Mouse (Mus musculus): ENCODE data around the gene Dut.
A peak's percentile ranks its signal among the peaks of the same experiment; 100 is the strongest.

Dut gene

DNA sequence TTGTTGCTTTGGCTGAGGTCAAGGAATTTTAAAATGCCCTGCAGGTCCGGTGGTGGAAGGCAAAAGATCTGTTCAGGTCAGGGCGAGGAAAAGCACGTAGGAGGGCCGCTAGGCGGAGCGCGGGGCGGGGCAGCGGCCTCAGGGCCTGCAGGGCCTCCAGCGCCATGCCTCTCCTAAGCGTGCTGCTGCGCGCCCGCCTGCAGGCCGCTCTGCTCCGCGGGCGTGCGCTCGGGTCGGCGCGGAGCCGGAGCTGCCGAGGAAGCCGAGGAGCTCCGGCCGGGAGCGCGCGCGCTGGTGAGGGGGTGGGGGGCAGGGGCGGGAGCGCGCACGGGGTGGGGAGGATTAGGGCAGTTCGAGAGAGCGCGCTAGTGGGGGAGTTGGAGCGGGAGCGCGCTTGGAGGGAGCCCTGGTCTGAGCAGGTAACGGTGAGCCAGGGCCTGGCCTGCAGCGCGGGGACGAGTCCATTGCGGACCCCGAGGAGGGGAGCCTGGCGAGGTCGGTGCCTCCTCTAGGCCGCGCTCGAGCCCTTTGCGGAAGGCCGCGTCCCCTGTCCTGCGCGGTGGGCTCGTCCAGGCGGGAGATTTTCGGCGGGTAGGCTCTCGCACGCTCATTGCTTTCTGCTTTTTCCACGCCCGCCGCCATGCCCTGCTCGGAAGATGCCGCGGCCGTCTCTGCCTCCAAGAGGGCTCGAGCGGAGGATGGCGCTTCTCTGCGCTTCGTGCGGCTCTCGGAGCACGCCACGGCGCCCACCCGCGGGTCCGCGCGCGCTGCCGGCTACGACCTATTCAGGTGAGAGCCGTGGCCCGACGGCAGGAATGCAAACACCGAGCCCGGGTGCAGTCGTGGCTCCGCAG, at the start of gene Dut:
TSS of gene Dut (plus strand) at position 83 of the 854 bp plus-strand sequence.
- DNase-seq (ENCODE audit: low spot score in 2 of 2): peak; percentile 87

DNA sequence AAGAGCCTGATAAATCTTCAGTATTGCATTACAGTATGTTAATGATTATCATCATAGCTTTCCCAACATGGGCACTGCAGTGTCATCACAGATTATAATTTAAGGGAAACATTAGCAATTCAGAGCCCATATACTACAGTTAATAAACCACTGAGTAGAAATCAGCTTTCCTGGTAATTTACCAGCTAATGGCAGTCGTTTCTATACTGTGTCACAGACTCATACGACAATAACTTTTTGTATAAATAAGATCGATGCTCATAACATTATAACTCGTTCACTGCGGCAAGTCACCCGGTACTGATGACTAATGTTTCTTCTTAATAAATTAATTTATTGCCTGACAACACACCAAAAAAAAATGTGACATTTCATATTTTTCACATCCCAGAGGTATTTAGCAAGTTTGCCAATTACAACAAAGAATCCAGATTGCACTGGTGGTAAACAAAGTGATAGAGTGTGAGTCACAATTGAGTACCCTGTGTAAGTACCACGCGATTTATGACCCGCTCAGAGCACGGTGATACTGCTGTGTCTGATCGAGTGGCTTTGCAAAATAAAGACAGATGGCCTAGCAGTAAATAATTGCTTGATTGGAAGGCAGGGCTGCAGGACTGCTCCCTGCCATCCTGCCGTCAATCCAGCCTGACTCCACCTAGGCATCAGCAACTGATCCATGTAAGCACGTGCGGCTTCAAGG, 37.9 kb upstream of the Dut start:
- DNase-seq (ENCODE audit: low spot score in 2 of 2): no peak

DNA sequence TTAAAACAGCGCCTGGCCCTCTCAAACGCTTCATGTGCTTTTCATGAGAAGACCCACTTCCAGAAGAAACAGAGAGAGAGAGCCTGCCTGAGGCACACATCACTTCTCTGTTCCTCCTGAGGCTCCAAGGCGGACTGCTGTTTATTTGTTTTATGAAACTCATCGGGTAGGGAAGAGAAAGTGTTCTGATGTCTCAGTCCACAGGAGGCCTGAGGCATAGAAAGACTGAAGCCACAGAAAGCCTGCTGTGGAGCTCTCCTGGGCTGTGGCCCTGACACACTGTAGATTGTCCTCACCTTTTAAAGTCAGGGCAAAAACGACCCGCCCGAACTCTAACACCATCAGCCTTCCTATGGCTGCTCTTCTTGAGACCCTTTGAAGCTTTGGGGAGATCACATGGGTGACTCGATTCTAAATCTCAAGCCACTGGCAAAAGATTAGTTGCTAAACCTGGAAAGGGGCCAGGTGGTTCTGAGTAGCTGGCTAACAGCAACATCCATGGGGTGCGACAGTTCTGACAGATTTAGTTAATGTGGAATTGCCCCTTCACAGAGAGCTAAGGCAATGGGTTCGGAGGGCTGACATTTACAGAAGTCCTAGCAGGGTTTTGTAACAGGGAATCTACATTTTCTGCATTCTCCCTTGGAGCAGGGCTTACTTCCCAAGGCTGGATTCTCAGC, 35.0 kb upstream of the Dut start:
- no peak for DNase-seq (ENCODE audit: low spot score in 2 of 2)

DNA sequence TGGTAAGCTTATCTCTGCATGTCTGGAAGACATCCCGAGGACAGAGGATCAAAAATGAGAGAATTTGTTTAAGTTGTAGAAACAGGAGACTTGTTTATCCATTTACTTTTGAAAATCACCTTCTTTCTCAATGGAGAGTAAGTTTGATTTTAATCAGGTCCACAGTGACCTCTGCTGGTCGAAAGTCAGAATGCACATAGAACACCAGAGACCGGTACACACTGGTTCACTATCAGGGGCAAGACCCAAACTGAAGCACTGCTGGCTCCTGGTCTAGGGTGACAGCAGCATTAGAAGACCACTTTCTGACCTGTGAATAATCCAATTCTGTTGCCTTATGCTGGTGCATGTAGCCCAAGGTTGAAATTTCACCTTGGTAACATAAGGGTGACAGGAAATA, 32.4 kb upstream of the Dut start:
- DNase-seq (ENCODE audit: low spot score in 2 of 2): peak; percentile 83 to 86

DNA sequence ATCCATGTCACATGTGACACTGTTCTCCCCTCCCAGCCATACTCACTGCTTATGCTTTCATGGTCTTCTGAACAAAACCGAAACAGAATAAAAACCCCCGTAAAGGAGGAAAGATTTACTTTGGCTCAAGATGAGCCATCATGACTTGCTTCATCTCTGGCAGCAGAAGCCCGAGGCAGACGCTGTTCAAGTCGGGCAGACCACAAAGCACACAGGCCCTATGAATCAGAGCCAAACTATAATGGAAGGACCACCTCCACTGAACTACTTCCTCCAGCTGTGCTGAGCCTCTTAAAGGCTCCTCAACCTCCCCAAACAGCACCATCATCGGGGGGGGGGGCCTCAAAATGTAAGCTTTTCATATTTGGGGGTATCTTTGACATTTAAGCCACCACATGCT, 29.7 kb upstream of the Dut start:
- DNase-seq (ENCODE audit: low spot score in 2 of 2): no peak

DNA sequence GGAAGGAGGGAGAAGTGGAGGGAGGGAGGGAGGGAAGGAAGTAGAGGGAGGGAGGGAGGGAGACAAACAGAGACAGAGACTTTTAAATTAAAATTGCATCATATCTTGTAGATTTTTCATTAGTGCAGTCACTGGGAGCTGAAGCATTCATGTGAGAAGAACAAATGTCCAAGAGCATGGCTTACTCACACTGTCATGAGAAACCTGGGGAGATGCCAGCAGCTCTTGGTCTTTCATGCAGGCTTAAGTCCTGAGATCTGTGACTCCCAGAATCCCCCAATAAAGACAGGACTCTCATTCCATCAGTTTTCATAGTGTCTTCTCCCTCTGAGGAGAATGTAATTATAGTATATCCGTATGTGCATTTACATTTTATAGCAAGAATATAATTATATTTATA, 28.4 kb upstream of the Dut start:
- DNase-seq (ENCODE audit: low spot score in 2 of 2): no peak

DNA sequence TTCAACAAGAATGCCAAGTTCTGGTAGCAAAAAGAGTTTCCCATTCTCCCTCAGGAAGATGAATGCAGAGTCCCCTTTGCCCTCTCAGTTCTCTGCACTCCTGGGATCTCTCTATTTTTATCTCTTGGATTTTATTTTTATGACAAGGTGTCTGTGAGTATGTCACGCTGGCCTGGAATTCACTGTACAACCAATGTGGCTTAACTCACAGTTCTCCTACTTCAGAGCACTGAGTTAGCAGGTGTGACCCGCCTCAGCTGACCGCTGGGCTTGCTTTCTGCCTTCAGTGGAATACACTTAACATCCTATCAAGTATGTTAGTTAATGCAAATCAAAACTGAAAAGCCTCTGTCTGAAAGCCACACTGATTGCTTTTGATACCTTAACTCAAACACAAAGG, 27.7 kb upstream of the Dut start:
- no peak for DNase-seq (ENCODE audit: low spot score in 2 of 2)

DNA sequence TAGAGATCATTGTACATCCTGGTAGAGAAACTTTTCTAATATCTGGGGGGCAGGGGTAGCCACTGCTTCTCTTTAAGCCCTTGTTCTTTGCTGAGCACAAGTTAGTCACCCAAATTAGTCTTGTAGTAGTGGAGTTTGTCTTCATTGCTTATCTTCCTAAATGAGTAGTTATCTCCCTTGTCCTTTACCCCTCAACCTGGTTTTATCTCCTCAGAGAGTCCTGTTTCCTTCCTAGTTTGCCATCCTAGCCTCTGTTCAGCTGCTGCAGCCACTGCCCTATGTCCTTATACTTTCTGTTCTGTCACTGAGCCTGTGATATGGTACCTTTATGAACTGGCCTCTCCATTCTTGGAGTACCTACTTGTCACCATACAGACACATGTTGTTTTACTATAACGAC, 25.3 kb upstream of the Dut start:
- no peak for DNase-seq (ENCODE audit: low spot score in 2 of 2)

DNA sequence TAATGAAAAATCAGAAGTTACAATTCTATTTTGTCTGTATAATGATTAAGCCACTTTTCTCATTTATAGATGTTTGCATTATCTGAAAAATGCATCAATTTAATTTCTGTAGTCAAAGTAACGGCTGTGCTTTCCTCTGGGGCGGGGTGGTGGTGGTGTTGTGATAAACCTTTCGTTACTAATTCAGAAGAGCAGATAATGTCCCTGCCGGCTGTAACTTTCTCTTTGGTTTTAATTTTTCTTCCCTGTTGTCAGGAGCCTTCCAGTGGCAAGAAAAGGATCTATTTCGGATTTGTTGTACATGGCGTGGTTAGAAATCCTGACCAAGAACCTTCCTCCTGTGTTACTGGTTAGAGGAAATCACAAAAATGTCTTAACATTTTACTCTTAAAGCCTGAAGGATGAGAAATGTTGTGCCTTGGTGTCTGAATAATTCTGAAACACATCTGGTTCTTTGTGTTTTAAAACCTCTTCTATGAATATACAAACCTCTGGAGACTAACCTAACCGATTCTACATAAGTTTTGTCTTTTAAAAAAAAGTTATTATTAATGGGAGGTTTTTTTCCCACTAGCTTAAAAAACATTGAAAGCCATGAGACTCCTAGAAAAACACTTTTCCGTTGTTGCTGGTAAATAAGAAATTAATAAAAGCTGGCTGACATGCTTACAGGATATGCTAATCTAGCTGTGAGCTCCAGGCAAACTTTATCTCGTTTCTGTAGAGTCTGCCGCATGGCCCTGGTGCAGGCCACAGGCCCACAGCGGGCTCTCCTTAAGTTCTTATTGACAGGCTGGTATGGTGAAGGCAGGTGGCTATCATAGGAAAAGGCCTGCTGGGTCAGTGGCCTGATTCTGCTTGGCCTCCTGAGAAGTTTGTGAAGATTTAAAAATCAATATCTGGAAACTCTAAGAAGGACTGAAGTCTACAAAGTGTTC, 18.2 kb upstream of the Dut start:
- DNase-seq (ENCODE audit: low spot score in 2 of 2): no peak

DNA sequence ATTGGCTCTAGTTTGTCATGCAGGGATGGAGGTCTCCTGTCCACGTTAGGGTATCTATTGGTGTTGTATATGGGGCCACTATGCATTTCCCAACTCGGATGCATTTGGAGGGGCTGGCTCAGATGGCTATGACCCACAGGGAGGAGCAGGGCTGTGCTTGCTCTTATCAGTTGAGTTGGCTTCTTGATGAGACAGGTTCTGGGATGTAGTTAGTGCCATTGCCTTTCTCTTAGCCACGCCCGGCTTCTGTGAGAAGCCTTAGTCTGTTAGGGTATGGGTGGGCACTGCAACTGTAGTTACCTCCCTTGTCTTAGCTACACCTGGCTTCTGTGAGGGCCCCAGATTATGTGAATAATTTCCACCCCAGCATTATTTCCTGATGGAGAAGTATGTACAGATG, 14.8 kb upstream of the Dut start:
- no peak for DNase-seq (ENCODE audit: low spot score in 2 of 2)

DNA sequence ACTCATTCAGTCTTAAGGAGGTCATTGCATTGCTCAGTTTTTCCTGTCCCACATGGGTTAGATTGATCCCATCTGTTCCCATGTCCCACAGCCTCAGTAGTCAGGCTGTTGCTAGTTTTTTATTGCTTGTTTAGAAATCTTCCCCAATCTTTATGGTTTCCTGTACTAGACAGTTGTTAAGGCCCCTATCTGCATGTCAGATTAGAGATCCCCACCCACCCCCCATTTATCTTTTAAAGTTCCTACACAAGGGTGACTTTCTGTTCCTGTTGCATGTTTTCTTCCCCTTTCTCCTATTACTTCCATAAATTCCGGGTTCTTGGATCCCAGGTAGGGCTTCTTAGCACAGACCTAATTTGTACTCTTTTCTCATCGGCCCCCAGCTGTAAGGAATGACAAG, 13.5 kb upstream of the Dut start:
- no peak for DNase-seq (ENCODE audit: low spot score in 2 of 2)

DNA sequence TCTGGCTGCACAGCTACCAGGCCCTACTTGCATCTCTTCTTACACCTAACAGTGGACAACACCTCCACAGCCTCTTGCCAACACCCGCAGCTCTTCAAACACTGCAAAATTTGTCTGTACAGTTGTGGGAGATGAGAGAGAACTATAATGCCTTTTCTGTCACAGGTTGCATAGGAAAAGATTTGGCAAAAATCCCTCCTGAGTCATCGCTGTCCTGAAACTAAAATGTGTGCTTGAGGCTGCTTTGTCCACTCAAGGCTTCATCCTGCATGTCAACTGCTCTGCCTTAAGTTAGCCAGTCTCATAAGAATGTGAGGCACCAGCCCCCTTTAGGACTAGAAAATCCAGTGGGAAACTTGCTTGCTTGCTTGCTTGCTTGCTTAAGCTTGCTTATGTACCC, 12.9 kb upstream of the Dut start:
- DNase-seq (ENCODE audit: low spot score in 2 of 2): no peak

DNA sequence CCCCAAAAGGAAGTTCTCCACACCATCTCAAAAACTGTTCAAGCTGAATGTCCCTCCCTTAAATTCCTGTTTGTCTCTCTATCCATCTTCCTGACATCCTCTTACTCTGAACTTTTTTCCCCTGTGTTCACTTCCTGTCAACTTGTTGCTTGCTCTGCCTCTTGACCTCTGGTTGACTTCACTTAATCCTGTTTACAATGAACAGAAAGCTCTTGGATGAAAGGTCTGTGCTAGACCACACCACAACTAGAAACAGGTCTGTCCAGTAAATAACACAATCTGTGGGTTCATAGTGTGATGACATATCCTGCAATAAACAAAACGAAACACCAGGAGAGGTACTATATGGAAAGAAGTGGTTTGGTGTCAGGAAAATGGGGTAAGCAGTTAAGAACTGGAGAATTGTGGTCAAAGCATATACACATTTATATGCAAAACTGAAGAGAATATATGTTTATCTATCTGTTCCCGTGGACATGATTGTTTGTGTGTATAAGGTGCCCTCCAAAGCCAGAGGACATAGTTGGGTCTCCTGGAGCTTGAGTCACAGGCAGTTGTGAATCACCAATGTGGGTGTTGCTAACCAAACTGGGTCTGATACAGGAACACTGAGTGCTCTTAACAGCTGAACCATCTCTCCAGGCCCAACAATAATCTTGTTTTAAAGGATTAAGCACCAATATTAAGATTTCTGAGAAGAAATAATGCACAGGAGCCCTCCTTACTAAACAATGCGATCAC, 1.3 kb upstream of the Dut start:
- no peak for DNase-seq (ENCODE audit: low spot score in 2 of 2)

DNA sequence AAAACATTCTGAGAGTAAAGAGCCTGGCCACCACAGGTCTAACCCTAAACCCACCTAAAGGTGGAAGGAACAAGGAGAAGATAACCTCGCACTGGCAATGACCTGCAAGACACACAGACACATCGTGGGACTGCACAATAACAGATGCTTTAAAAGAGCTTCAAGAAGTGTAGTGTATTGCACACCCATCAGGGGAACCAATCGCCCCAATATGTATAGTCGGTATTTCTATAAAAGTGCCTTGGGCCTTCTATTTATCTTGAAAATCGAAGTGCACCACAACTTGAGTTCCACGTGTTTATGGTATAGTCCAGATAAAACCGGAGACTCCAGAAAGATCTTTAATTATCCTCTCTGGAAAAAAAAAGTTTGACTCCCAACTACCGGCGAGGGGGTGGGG, 321 bp upstream of the Dut start:
- DNase-seq (ENCODE audit: low spot score in 2 of 2): no peak

DNA sequence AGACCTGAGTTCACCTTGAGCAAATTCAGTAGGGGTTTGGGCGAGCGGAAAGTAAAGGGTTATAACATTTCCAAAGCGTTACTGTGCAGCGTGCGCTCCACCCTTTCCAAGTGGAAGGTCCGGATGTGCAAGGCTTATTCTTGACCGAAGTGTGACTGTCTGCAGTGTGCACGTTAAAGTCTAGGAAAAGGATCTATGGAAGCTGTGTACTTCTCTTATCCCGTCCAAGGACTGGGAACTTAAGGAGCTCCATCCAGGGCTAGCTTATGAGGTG, 909 bp downstream of the Dut start:
- DNase-seq (ENCODE audit: low spot score in 2 of 2): no peak

DNA sequence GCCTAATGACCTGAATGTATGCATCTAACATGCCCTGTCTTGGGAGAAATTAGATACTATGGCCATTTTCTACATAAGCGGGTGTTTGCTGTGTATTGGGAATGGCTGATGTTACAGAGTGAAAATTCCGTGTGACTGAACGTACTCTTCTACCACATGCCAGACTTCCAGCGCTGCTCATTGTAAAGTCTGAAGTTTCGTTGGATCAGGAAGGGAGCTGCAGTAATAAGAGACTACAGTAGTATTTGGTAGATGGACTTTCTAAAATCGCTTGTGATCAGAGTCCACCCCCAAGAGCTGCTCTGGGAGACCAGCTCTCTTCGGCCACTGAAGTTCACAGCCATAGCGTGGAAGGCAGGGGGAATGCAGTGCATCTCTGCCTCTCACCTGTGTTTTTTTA, 1.3 kb downstream of the Dut start:
- no peak for DNase-seq (ENCODE audit: low spot score in 2 of 2)

DNA sequence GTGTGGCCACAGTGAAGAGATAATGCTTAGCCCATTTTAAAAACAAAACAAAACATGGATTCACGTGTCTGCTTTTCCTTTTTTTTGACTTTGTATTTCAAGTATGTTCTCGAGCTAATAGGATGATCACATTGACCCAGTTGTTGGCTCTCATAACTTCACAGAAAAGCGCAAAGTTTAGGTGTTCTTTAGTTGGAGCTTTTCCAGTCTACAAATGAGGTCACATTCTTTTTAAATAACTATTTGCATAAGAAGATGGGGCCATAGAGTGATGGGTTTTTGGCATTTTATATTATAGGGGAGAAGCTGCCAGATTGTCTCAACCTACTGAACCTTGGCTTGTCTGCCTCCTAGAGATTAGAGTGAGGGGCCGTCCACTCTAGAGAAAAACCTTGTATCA, 2.3 kb downstream of the Dut start:
- no peak for DNase-seq (ENCODE audit: low spot score in 2 of 2)

DNA sequence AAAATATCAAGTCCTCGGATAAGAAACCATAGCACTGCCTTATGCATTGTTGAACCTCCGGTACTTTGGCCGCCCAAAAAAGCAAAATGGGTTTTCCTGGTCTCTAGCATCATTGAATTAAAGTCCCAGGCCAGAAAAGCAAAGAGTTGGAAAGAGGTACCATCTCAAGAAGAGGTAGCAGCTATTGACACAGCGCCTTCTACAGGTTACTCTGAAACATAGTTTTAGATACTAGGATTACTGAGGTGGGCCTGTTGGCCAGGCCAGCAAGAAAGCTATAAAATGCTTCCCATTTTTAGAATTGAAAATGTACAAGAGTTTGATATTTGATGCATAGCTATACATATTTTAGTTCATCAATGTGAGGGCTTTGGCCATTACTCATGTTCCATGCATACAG, 2.9 kb downstream of the Dut start:
- no peak for DNase-seq (ENCODE audit: low spot score in 2 of 2)

DNA sequence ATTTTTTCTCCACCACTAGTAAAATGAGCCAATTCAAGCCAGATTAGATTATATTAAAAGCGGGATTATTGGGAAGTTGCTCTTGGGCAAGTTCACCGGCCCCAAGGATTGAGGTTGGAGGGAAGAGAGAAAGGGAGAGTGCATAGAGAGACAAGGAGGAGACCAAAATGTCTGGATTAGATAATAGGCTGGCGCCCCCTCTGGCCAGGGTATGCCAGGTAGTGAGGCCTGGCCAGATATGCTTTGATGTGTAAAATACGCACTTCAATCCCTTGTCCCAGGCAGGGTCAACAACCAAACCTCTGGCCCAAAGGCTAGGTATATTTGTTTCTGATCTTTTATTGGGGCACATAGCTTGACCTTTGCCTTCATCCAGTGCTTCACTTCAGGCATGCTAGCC, 4.8 kb downstream of the Dut start:
- DNase-seq (ENCODE audit: low spot score in 2 of 2): no peak

DNA sequence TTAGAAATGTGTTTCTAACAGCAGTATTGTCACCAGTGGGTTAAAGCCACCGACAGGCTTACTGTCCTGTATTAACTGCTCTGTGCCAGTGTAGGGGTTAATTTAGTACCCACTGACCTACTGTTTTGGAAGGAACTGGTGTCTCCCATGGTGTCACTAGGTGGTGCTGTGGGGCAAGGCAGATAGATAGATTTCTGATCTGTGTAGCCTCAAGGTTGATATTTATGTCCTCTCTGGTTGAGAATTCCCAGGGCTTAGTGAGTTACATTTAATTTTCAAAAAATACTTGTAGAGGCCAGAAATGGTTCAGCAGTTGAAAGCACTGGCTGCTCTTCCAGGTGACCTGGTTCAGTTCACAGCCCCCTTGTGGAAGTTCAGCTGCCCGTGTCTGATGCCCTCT, 5.3 kb downstream of the Dut start:
- DNase-seq (ENCODE audit: low spot score in 2 of 2): peak; percentile 59 to 70

DNA sequence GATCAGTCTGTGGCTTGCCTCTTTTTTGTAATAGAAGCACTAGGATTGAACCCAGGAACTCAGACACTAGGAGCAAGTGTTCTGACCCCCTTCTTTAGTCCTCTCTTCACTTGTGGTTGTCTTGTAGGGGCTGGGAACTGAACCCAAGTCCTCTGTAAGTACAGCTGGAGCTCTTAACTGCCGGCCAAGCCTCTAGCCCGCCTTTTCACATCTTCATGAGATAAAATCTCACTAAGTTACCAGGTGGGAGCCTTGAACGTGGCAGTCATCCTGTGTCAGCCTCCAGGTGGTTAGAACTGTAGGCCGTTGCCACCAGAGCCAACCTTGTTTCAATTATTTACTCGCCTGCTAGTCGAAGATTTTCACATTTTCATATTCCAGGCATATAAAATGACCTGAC, 6.7 kb downstream of the Dut start:
- DNase-seq (ENCODE audit: low spot score in 2 of 2): no peak
